Mouse (Mus musculus): ENCODE data around the gene Ppm1k.

The Ppm1k gene

DNA sequence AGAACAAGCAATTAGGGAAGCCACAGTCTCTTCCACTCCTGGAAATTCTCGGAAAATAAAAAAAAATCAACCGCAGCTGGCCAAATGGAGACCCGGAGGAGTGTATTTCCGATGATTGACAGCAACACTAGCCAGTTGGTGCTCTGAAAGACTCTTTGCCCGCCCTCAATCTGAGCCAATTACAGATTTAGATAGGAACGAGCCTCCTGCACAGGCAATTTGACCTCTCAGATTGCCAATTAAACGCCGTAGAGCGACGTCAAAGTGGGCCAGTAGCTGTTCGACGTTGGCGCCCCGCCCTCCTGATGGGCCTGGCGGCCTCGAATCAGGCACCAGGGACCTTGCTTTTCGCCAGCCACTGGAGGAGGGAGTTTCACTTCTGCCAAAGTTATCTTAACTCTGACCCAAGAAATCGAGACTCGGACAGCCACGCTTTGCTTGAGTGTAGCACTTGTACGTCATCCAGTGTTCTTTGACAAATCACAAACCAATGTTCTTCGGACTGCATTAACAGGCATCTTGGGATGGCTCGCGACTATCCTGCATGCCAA, at the start of gene Ppm1k:
Gene Ppm1k, minus strand, starts transcription at position 83 of the 551 bp plus-strand sequence.
- in situ Hi-C loops (cut with MboI; ENCODE audit: unreplicated experiment in 2 of 2): loop anchor here (5.0 to 25.0 kb wide), 8 partner anchors 42 to 1659 kb away; partner anchors contain the start of genes Avl9 (in 1 of the 2), Fam13a (in 1 of the 2), Lsm5 (in 1 of the 2) and Nt5c3 (in 1 of the 2)

GRCm38 (mm10) chr6:57582356-57582755, 47.1 kb upstream of the Ppm1k start:
- in situ Hi-C loops (cut with MboI; ENCODE audit: unreplicated experiment in 2 of 2): no loop called here

GRCm38 (mm10) chr6:57581595-57581994, 46.3 kb upstream of the Ppm1k start:
- in situ Hi-C loops (cut with MboI; ENCODE audit: unreplicated experiment in 2 of 2): no loop called here

- in situ Hi-C loops (cut with MboI; ENCODE audit: unreplicated experiment in 2 of 2): no loop called here
Observed at GRCm38 (mm10) chr6:57580881-57581548, 45.7 kb upstream of the Ppm1k start, which contains the start of gene Herc6. Gene Herc6, plus strand, starts transcription at chr6:57581000.

DNA sequence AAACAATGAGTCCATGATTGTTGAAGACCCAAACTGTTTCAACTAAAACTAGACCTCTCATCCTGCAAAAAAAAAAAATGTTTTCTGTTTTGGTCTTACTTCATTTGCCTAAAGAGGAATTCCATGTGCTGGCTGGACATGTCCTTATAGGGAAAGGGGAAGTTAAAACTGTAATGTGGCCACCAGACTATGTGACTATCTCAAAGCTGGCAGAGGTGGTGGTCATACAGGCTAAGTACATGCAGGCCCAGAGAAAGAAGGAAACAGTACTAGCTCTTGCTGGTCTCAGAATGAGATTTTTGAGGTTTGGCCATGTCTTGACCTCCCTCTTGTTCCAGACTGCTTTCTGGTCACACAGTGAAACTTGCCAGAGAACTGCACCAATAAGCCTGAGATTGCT, 36.3 kb upstream of the Ppm1k start:
- in situ Hi-C loops (cut with MboI; ENCODE audit: unreplicated experiment in 2 of 2): loop anchor here (5.0 to 25.0 kb wide), 9 partner anchors 134 to 1191 kb away; partner anchors contain the start of genes Nt5c3 (in 2 of the 2), Vmn1r4 (in 2 of the 2), Lsm5 (in 1 of the 2) and Vmn1r12 (in 1 of the 2)

GRCm38 (mm10) chr6:57570170-57570974, 35.1 kb upstream of the Ppm1k start:
- in situ Hi-C loops (cut with MboI; ENCODE audit: unreplicated experiment in 2 of 2): loop anchor here (5.0 to 25.0 kb wide), 9 partner anchors 133 to 1192 kb away; partner anchors contain the start of genes Nt5c3 (in 2 of the 2), Vmn1r4 (in 2 of the 2), Lsm5 (in 1 of the 2) and Vmn1r12 (in 1 of the 2)

- in situ Hi-C loops (cut with MboI; ENCODE audit: unreplicated experiment in 2 of 2): loop anchor here (5.0 to 25.0 kb wide), 5 partner anchors 130 to 1195 kb away; partner anchors contain the start of genes Vmn1r12 (in 1 of the 2) and Vmn1r21 (in 1 of the 2)
Observed at GRCm38 (mm10) chr6:57567630-57568029, 32.4 kb upstream of the Ppm1k start.

DNA sequence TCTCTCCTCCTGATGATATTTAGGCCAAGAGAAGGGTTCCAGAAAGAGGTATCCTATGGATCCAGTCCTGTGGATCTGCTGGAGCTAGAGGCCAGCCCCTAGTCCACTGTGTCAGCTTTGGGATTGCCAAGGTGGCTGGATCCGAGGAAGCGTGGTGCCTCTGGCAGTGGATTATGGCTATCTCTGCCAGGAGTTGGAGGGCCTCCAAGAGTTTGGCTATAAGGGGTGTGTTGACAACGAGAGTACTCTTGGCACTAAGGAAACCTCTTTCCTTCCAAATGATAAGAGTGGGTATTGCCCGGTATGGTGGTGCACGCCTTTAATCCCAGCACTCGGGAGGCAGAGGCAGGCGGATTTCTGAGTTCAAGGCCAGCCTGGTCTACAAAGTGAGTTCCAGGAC, 30.2 kb upstream of the Ppm1k start:
- in situ Hi-C loops (cut with MboI; ENCODE audit: unreplicated experiment in 2 of 2): loop anchor here (5.0 to 25.0 kb wide), 5 partner anchors 128 to 1197 kb away; partner anchors contain the start of genes Vmn1r12 (in 1 of the 2) and Vmn1r21 (in 1 of the 2)

DNA sequence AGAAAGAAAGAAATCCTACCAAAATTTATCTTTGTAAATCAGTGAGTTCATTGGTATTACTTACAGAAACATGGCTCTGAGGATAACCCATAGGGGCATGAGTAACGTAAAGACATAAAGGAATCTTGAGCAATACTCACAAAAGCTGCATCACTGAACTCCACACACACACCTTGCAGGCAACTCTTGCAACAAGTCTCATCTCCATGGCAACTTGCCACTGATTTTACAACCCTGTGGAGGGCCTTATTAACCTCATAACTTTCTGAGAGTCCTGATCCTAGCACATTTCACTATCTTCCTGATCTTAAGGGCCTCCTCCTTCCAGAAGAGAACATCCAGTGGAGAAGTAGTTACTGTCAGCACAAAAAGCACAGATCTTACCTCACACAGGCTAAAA, 28.2 kb upstream of the Ppm1k start:
- in situ Hi-C loops (cut with MboI; ENCODE audit: unreplicated experiment in 2 of 2): loop anchor here (25.0 kb wide), 4 partner anchors 299 to 1199 kb away; partner anchors contain the start of genes Vmn1r12 (in 1 of the 2) and Vmn1r21 (in 1 of the 2)

DNA sequence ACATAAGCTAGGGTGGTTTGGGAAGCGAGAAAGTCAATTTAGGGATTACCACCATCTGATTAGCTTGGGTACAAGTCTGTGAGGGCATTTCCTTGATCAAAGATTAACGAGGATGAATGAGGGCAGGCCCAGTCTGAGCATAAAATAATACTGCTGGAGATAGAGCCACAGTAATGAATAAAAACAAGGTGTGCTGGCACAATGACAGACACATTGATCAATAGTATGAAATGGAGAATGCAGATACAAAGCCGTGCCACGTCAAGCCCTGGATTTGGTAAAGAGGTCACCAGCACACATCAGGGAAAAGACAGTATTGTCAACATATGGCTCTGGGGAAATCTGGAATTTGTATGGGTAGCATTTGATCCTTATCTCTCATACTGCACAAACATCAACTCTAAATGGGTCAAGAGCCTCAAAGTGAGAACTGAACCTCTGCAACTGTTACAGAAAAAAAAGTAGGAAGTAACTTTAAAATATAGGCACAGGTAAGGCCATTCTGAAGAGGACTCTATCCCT, 22.6 kb upstream of the Ppm1k start:
- in situ Hi-C loops (cut with MboI; ENCODE audit: unreplicated experiment in 2 of 2): loop anchor here (25.0 kb wide), 4 partner anchors 304 to 1204 kb away; partner anchors contain the start of genes Vmn1r12 (in 1 of the 2) and Vmn1r21 (in 1 of the 2)

DNA sequence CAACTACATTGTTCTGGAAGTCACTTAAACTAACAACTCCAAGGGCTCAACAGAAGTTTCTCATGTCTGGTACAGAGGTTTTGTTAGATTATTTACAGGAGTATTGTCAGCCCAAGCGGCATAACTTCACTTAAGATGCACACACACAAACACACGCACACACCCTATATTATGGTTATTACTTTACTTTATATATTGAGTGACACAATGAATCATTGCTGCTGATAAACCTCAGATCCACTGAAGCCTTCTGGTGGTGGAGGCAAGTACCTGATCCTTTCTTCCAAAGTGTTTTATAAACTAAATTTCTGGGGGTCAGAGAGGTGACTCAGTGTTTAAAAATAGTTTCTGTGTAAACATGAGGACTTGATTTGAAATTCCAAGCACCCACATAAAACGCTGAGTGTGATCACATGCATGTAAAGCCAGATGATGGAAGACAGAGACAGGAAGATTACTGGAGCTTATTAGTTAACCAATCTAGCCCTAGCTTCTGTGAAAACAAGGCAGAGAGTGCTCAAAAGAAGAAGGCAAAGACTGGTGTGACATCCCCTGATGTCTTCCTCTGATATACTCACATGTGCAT, 16.0 kb upstream of the Ppm1k start:
- in situ Hi-C loops (cut with MboI; ENCODE audit: unreplicated experiment in 2 of 2): loop anchor here (25.0 kb wide), 4 partner anchors 311 to 1211 kb away; partner anchors contain the start of genes Vmn1r12 (in 1 of the 2) and Vmn1r21 (in 1 of the 2)

- in situ Hi-C loops (cut with MboI; ENCODE audit: unreplicated experiment in 2 of 2): loop anchor here (25.0 kb wide), 3 partner anchors 833 to 1642 kb away; partner anchors contain the start of genes Avl9 (in 1 of the 2), Fam13a (in 1 of the 2) and Lsm5 (in 1 of the 2)
Observed at GRCm38 (mm10) chr6:57544866-57545265, 9.6 kb upstream of the Ppm1k start.

- in situ Hi-C loops (cut with MboI; ENCODE audit: unreplicated experiment in 2 of 2): loop anchor here (25.0 kb wide), 3 partner anchors 831 to 1644 kb away; partner anchors contain the start of genes Avl9 (in 1 of the 2), Fam13a (in 1 of the 2) and Lsm5 (in 1 of the 2)
Observed at GRCm38 (mm10) chr6:57543591-57543990, 8.3 kb upstream of the Ppm1k start.

- in situ Hi-C loops (cut with MboI; ENCODE audit: unreplicated experiment in 2 of 2): loop anchor here (25.0 kb wide), 3 partner anchors 830 to 1645 kb away; partner anchors contain the start of genes Avl9 (in 1 of the 2), Fam13a (in 1 of the 2) and Lsm5 (in 1 of the 2)
Observed at GRCm38 (mm10) chr6:57541737-57542335, 6.6 kb upstream of the Ppm1k start.

DNA sequence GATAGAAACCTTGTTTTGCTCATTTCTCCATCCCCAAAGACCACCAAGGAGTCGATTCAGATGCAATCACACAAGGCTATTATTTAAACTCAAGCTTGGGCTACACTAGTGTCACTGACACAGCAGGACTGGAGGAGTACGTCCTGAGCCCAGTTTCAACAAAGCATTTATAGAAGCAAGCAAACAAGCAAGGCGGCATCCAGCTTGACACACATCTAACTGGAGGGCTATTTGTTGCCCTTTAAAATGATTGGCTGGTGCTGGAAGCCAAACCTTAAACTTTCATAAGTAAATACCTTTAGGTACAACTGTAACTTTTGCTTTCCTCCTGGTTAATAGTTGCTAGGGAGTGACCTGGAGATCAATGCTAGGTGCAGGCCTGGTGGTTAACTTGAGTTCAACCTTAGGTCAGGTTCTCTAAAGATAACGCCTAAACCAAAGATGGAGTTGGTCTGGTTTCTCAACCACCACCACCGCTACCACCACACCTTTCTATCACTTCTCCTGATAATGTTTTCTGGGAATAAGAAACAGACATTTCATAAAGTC, 5.8 kb upstream of the Ppm1k start:
- in situ Hi-C loops (cut with MboI; ENCODE audit: unreplicated experiment in 2 of 2): loop anchor here (25.0 kb wide), 3 partner anchors 829 to 1646 kb away; partner anchors contain the start of genes Avl9 (in 1 of the 2), Fam13a (in 1 of the 2) and Lsm5 (in 1 of the 2)

DNA sequence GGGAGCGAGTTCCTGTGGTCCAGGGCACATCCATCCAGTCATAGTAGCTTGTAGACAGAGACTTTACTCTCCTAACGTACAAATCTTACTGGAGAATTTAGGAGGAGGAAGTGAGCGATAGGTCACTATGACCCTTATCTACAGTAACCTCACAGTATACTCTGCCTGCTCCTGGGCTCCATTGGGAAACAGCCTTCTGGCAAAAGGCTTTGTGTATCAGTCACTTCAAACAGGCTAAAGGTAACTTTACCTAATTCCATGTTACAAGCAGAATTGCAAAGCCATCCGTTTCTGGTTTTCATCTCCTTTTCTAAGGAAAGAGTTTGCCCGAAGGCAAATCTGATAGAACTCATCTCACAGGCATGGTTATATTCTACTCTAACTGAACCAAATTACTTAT, 2.6 kb upstream of the Ppm1k start:
- in situ Hi-C loops (cut with MboI; ENCODE audit: unreplicated experiment in 2 of 2): loop anchor here (5.0 to 25.0 kb wide), 8 partner anchors 39 to 1657 kb away; partner anchors contain the start of genes Avl9 (in 1 of the 2), Fam13a (in 1 of the 2), Lsm5 (in 1 of the 2) and Nt5c3 (in 1 of the 2)

DNA sequence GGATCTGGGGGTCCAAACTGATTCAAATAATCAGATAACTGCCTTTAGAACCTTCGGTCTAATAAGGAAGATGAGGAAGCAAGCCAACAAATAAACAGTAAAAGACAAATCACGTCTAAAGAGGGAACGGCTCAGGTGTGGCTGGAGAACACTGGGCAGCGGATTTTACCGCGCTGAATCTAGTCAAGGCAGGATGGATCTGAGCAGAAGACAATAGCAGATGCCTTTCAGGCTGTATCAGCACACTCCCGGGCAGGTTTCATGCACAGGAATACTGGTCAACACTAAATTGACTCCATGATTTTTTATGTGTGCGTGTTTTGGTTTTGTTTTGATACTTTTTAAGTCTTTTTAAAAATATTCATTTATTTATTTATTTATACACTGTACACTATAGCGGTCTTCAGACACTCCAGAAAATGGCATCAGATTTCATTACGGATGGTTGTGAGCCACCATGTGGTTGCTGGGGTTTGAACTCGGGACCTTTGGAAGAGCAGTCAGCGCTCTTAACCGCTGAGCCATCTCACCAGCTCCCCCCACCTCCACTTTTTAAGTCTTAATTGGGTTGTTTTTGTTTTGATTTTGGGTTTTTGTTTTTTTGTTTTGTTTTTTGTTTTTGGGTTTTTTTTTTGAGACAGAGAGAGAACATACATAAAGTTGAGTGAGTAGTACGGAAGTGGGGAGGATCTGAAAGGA, 852 bp upstream of the Ppm1k start:
- in situ Hi-C loops (cut with MboI; ENCODE audit: unreplicated experiment in 2 of 2): loop anchor here (5.0 to 25.0 kb wide), 8 partner anchors 41 to 1659 kb away; partner anchors contain the start of genes Avl9 (in 1 of the 2), Fam13a (in 1 of the 2), Lsm5 (in 1 of the 2) and Nt5c3 (in 1 of the 2)
